Comparison of ENCODE assay signal across 11 mouse cellular contexts in genomic region chr12:31984664-31985063, GRCm38 (mm10). TPM values are rescaled to one million over a fixed set of nuclear protein-coding genes. Genes with fewer than 3 reads are reported as not detected.
A peak's percentile ranks its signal among the peaks of the same experiment; 100 is the strongest.
DNase-seq lines count a peak whose midpoint lies in the region; ATAC-seq and TF ChIP-seq lines count a peak whose summit lies in the region.
"Had no signal": no experiment of that assay in that cellular context is flagged by ENCODE, and none has a peak within 500 bp of the region (broad histone marks: within the 10 kb centered on the region; RNA-seq: fewer than 3 reads in every experiment).

No protein-coding gene starts in this region.

- no peak for TF ChIP-seq POLR2A in thymus, adult 2 months (IDR thresholded peaks at IDR 0.05; ENCODE audit: control insufficient read depth, extremely low read depth, insufficient read depth, low read length, poor library complexity)

- TF ChIP-seq CTCF in thymus, adult 2 months (IDR thresholded peaks at IDR 0.05; ENCODE audit: borderline replicate concordance, control insufficient read depth, extremely low read depth, insufficient read depth, low read length, poor library complexity): no peak

- H3K27me3 ChIP-seq in forebrain, embryonic 13.5 days: no peaks in the 10 kb centered on the region
- H3K27me3 ChIP-seq in forebrain, embryonic 11.5 days (ENCODE audit: control insufficient read depth, insufficient read depth, low read length): no peaks in the 10 kb centered on the region
- H3K27me3 ChIP-seq in thymus, adult 2 months (ENCODE audit: control insufficient read depth, insufficient read depth, low read length): no peaks in the 10 kb centered on the region

- 69% methylated on average over 12 of the region's 12 CpGs for WGBS in forebrain, embryonic 13.5 days
- WGBS in forebrain, embryonic 11.5 days: 78% methylated on average over 12 of the region's 12 CpGs
- WGBS in thymus, adult 2 months: 12% methylated on average over 12 of the region's 12 CpGs

- 0 out of 2 replicates have a peak, but pooled peaks cover 11% of the 10 kb centered on the region for H3K36me3 ChIP-seq in forebrain, embryonic 13.5 days (ENCODE audit: poor library complexity, severe bottlenecking)
- no peaks in the 10 kb centered on the region for H3K36me3 ChIP-seq in forebrain, embryonic 11.5 days (ENCODE audit: control insufficient read depth, insufficient read depth, low read length)
- no peaks in the 10 kb centered on the region for H3K36me3 ChIP-seq in thymus, adult 2 months (ENCODE audit: control insufficient read depth, insufficient read depth, low read length)

- no peak overlapping the region for H3K4me3 ChIP-seq in forebrain, embryonic 13.5 days
- no peak overlapping the region for H3K4me3 ChIP-seq in forebrain, embryonic 11.5 days (ENCODE audit: low read depth, low read length)
- H3K4me3 ChIP-seq in thymus, adult 2 months (ENCODE audit: control insufficient read depth, insufficient read depth, low read length): no peak overlapping the region
- H3K4me3 ChIP-seq: erythroblast, embryonic 14.5 days had no signal

- H3K4me1 ChIP-seq in forebrain, embryonic 13.5 days: peaks cover 21% of the 10 kb centered on the region
- H3K4me1 ChIP-seq in forebrain, embryonic 11.5 days (replicated peaks; ENCODE audit: control insufficient read depth, insufficient read depth, low read length): no peaks in the 10 kb centered on the region
- peaks cover 6% of the 10 kb centered on the region for H3K4me1 ChIP-seq in thymus, adult 2 months (replicated peaks; ENCODE audit: control insufficient read depth, insufficient read depth, low read length)

- H3K9me3 ChIP-seq in forebrain, embryonic 13.5 days (replicated peaks): no peaks in the 10 kb centered on the region
- H3K9me3 ChIP-seq in forebrain, embryonic 11.5 days (ENCODE audit: control insufficient read depth, low read length): no peaks in the 10 kb centered on the region

- H3K9ac ChIP-seq in forebrain, embryonic 13.5 days: no peak overlapping the region
- no peak overlapping the region for H3K9ac ChIP-seq in forebrain, embryonic 11.5 days (ENCODE audit: low read length)

- no peak for DNase-seq in forebrain, embryonic 11.5 days (ENCODE audit: low spot score)
- DNase-seq in kidney, postnatal 14 days: peak; percentile 31
- DNase-seq in kidney, adult 9 months: no peak
- peak; percentile 40 for DNase-seq in thymus, postnatal 14 days
- DNase-seq in thymus, adult 2 months: no peak
- DNase-seq in cerebellum, postnatal 14 days: no peak
- DNase-seq: gastrocnemius, postnatal 14 days had no signal

- no peak overlapping the region for H3K4me2 ChIP-seq in forebrain, embryonic 13.5 days
- H3K4me2 ChIP-seq in forebrain, embryonic 11.5 days (ENCODE audit: low read depth, low read length, severe bottlenecking): no peak overlapping the region

- H3K27ac ChIP-seq in forebrain, embryonic 13.5 days: peak overlapping the region; percentile 62; the same call in 1 of the 2 replicates
- H3K27ac ChIP-seq in forebrain, embryonic 11.5 days (ENCODE audit: low read depth, low read length): no peak overlapping the region
- H3K27ac ChIP-seq in thymus, adult 2 months (ENCODE audit: control insufficient read depth, insufficient read depth, low read length): no peak overlapping the region
- H3K27ac ChIP-seq: macrophage had no signal

- no peak for ATAC-seq in forebrain, embryonic 13.5 days
- no peak for ATAC-seq in forebrain, embryonic 11.5 days (replicated peaks; ENCODE audit: low FRiP score)
- 0 out of 2 replicates have a peak, but pooled peaks have one; percentile 20 for ATAC-seq in monocyte, adult 5-6 weeks (replicated peaks; ENCODE audit: insufficient number of reproducible peaks, low FRiP score, low TSS enrichment, poor library complexity, severe bottlenecking)

RNA-seq across cellular contexts. Expression of gene Hbp1, which starts 34.3 kb away (rescaled TPM):
- 85.8 and 86.8 TPM in 2 replicates for polyA plus RNA-seq in forebrain, embryonic 13.5 days (2015; fragmentation: Nextera tagmentation; extraction: Ambion mirVana)
- polyA plus RNA-seq in forebrain, embryonic 11.5 days (2014; fragmentation: Nextera tagmentation; extraction: Ambion mirVana): 80.8 and 87.1 TPM in 2 replicates
- 74.9 and 94.9 TPM in 2 replicates for polyA plus RNA-seq in thymus, adult 2 months (2012; rRNA removed)
- total RNA-seq in monocyte, adult 5-6 weeks (2017): 136 to 288 TPM (median 244 TPM) in 3 replicates

Comparison
In these comparisons a context has a peak if more than half of its experiments do, and no peak if none do; other contexts are left out.
1. DNase-seq: peak in kidney, postnatal 14 days (single experiment) and thymus, postnatal 14 days (single experiment); none in forebrain, embryonic 11.5 days (single experiment), kidney, adult 9 months (single experiment), thymus, adult 2 months (single experiment) and cerebellum, postnatal 14 days (0 of 2).